Mouse (Mus musculus): Measurements from ENCODE around the gene Mbl2.

DNA sequence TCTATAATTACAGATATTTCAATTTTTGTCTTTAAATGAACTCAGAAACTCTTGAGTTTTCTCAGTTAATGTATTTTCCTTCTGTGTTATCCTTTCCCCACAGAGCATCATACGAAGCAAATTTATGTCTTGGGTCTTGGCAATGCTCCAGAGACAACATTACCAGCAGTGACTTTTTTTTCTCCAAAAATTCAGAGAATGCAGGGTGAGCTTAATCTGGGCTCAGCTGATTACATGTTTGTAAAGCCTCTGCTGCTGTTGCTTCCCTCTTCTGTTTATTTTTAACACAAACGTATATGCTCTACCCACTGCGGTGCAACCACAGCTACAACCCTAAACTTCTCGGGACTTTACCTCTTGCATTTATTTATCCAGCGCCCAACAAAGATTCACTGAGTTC lies 48.4 kb downstream of the Mbl2 start:
- no peak for TF ChIP-seq POLR2A (IDR thresholded peaks at IDR 0.05; ENCODE audit: low read depth, low read length)
- no peak for TF ChIP-seq CTCF (IDR thresholded peaks at IDR 0.05; ENCODE audit: extremely low read depth, insufficient read length, insufficient replicate concordance, low read depth, low read length)
